In genomic region chr16:23226601-23227351, GRCm38 (mm10) we compare ENCODE assay signal across 8 mouse cellular contexts. TPM values are rescaled to one million over a fixed set of nuclear protein-coding genes. Genes with fewer than 3 reads are reported as not detected.
DNase-seq lines count a peak whose midpoint lies in the region; ATAC-seq and TF ChIP-seq lines count a peak whose summit lies in the region.

No protein-coding gene starts in this region.

- peaks cover 12% of the 10 kb centered on the region for H3K4me1 ChIP-seq in brown adipose tissue, adult 24 weeks (ENCODE audit: control insufficient read depth, insufficient read depth, insufficient read length, low read length)
- H3K4me1 ChIP-seq in intestine, postnatal 0 days (replicated peaks; ENCODE audit: control insufficient read depth, insufficient read depth, low read length): no peaks in the 10 kb centered on the region; the same call in 1 of the 2 replicates
- peaks cover 8% of the 10 kb centered on the region for H3K4me1 ChIP-seq in liver, postnatal 0 days (ENCODE audit: insufficient read depth)

- peak overlapping the region; percentile 92 for H3K4me3 ChIP-seq in brown adipose tissue, adult 24 weeks (ENCODE audit: insufficient read depth, low read depth, low read length)
- H3K4me3 ChIP-seq in intestine, postnatal 0 days (ENCODE audit: low read depth, low read length): peak overlapping the region; percentile 67
- peak overlapping the region; percentile 67 for H3K4me3 ChIP-seq in liver, postnatal 0 days (ENCODE audit: low read depth, low read length)

- TF ChIP-seq CTCF in intestine, postnatal 0 days (IDR thresholded peaks at IDR 0.05; ENCODE audit: low read depth): no peak
- no peak for TF ChIP-seq CTCF in liver, postnatal 0 days (IDR thresholded peaks at IDR 0.05; ENCODE audit: low read depth)

- TF ChIP-seq EP300 in liver, postnatal 0 days (IDR thresholded peaks at IDR 0.05; ENCODE audit: low read depth): no peak

- H3K27me3 ChIP-seq in intestine, postnatal 0 days (replicated peaks; ENCODE audit: control insufficient read depth, insufficient read depth, low read length): peaks cover 22% of the 10 kb centered on the region; the same call in 1 of the 2 replicates
- peaks cover 7% of the 10 kb centered on the region; the same call in 1 of the 2 replicates for H3K27me3 ChIP-seq in liver, postnatal 0 days (ENCODE audit: insufficient read depth, low read length)

- no peaks in the 10 kb centered on the region for H3K36me3 ChIP-seq in intestine, postnatal 0 days (ENCODE audit: control insufficient read depth, insufficient read depth)
- H3K36me3 ChIP-seq in liver, postnatal 0 days (replicated peaks; ENCODE audit: insufficient read depth, low read length): no peaks in the 10 kb centered on the region

- DNase-seq in layer of hippocampus, adult 11-12 months (ENCODE audit: low spot score): peak; percentile 68
- no peak for DNase-seq in layer of hippocampus, postnatal 25 days (ENCODE audit: extremely low spot score in 1 of 2, low spot score in 1 of 2)
- DNase-seq in heart, adult 18-20 months: peak; percentile 57 to 71
- DNase-seq in liver, postnatal 0 days: no peak
- peak; percentile 56 for DNase-seq in retina, embryonic 14.5 days (ENCODE audit: low spot score)

- no peaks in the 10 kb centered on the region for H3K9me3 ChIP-seq in intestine, postnatal 0 days (ENCODE audit: control insufficient read depth)
- H3K9me3 ChIP-seq in liver, postnatal 0 days (ENCODE audit: low read length): no peaks in the 10 kb centered on the region

- no peak for ATAC-seq in intestine, postnatal 0 days
- ATAC-seq in liver, postnatal 0 days: no peak
- ATAC-seq in inflammation-experienced regulatory T-cells, adult 6 months: no peak

- peak overlapping the region; percentile 77 for H3K27ac ChIP-seq in brown adipose tissue, adult 24 weeks (replicated peaks; ENCODE audit: low read depth, low read length)
- no peak overlapping the region for H3K27ac ChIP-seq in intestine, postnatal 0 days (ENCODE audit: low read depth, low read length)
- peak overlapping the region; percentile 58 for H3K27ac ChIP-seq in liver, postnatal 0 days (ENCODE audit: low read depth)

- peak overlapping the region; percentile 37; the same call in 1 of the 2 replicates for H3K9ac ChIP-seq in intestine, postnatal 0 days (ENCODE audit: low read depth, low read length)
- peak overlapping the region; percentile 66 for H3K9ac ChIP-seq in liver, postnatal 0 days (replicated peaks)

- peak overlapping the region; percentile 99 for H3K4me2 ChIP-seq in intestine, postnatal 0 days (replicated peaks; ENCODE audit: low read depth)
- peak overlapping the region; percentile 91 for H3K4me2 ChIP-seq in liver, postnatal 0 days (ENCODE audit: low read depth, low read length)

- 31% methylated on average over 14 of the region's 14 CpGs for WGBS in intestine, postnatal 0 days
- 14% methylated on average over 14 of the region's 14 CpGs for WGBS in liver, postnatal 0 days (ENCODE audit: insufficient replicate concordance)

RNA-seq across cellular contexts. Expression of gene St6gal1, which starts 2.2 kb away (rescaled TPM):
- 10 to 100 TPM; 13.2 to 15.2 TPM for total RNA-seq in layer of hippocampus, postnatal 25 days (2021)
- polyA plus RNA-seq in brown adipose tissue, adult 24 weeks (2012; ENCODE audit: insufficient read depth, insufficient read length, missing spikeins): 7.3 and 8.6 TPM in 2 replicates
- 1 to 10 TPM; 7.2 to 9.7 TPM for total RNA-seq in heart, adult 18-20 months (2021)
- polyA plus RNA-seq in intestine, postnatal 0 days (2015; fragmentation: Nextera tagmentation; extraction: Ambion mirVana): 6.0 and 6.8 TPM in 2 replicates
- polyA plus RNA-seq in liver, postnatal 0 days (2015; fragmentation: Nextera tagmentation; extraction: Ambion mirVana): 17.1 and 17.3 TPM in 2 replicates
- 10 to 100 TPM; 24.7 to 67.7 (median 66.3) TPM for polyA plus RNA-seq in inflammation-experienced regulatory T-cells, adult 6 months (2017; shearing (Covaris generic))

Comparison
In these comparisons a context has a peak if more than half of its experiments do, and no peak if none do; other contexts are left out.
1. DNase-seq: peak in layer of hippocampus, adult 11-12 months (single experiment), heart, adult 18-20 months (2 of 2) and retina, embryonic 14.5 days (single experiment); none in layer of hippocampus, postnatal 25 days (0 of 2) and liver, postnatal 0 days (single experiment).
2. Peak in every context shown above with its lines, with median percentiles within 50 percentile points of each other: H3K4me3 ChIP-seq.